Mouse (Mus musculus): Measurements from ENCODE around the gene Apaf1. TPM values are rescaled to one million over a fixed set of nuclear protein-coding genes. Genes with fewer than 3 reads are reported as not detected.

The Apaf1 gene
- polyA plus RNA-seq, 1 experiment from 2014 or later = 32.1 TPM

GRCm38 (mm10) chr10:91031176-91031575 lies 51.4 kb downstream of the Apaf1 start:
- 86% methylated on average over 9 of the region's 9 CpGs for WGBS

GRCm38 (mm10) chr10:91029002-91029539 lies 53.5 kb downstream of the Apaf1 start:
- Histone ChIP-seq H3K4me1 (ENCODE audit: control insufficient read depth, insufficient read depth, low read length) (no peaks in the 10 kb centered on the region), H3K4me3 (ENCODE audit: low read depth, low read length) (no peak overlapping the region), H3K27ac (replicated peaks; ENCODE audit: low read depth, low read length) (no peak overlapping the region), H3K36me3 (replicated peaks; ENCODE audit: control insufficient read depth, insufficient read depth, low read depth, low read length) (no peaks in the 10 kb centered on the region), H3K9ac (replicated peaks; ENCODE audit: low read length) (no peak overlapping the region), H3K9me3 (replicated peaks; ENCODE audit: control insufficient read depth, low read length) (no peaks in the 10 kb centered on the region), H3K4me2 (ENCODE audit: low read depth, low read length) (no peak overlapping the region), H3K27me3 (ENCODE audit: control insufficient read depth, insufficient read depth, low read length) (no peaks in the 10 kb centered on the region)
- ATAC-seq (replicated peaks; ENCODE audit: insufficient number of reproducible peaks, low FRiP score, low TSS enrichment, low read depth) = no peak
- DNase-seq (ENCODE audit: low spot score) = no peak

More at GRCm38 (mm10) chr10:91031176-91031575, 51.4 kb downstream of the Apaf1 start:
- no peak overlapping the region for H3K9ac ChIP-seq (replicated peaks; ENCODE audit: low read length)
- H3K36me3 ChIP-seq (replicated peaks; ENCODE audit: control insufficient read depth, insufficient read depth, low read depth, low read length) = no peaks in the 10 kb centered on the region
- H3K4me1 ChIP-seq (ENCODE audit: control insufficient read depth, insufficient read depth, low read length) = no peaks in the 10 kb centered on the region
- DNase-seq (ENCODE audit: low spot score) (no peak), ATAC-seq (replicated peaks; ENCODE audit: insufficient number of reproducible peaks, low FRiP score, low TSS enrichment, low read depth) (no peak)
- no peak overlapping the region for H3K4me2 ChIP-seq (ENCODE audit: low read depth, low read length)
- H3K9me3 ChIP-seq (replicated peaks; ENCODE audit: control insufficient read depth, low read length) = no peaks in the 10 kb centered on the region
- no peak overlapping the region for H3K27ac ChIP-seq (replicated peaks; ENCODE audit: low read depth, low read length)
- H3K4me3 ChIP-seq (ENCODE audit: low read depth, low read length) = no peak overlapping the region
- no peaks in the 10 kb centered on the region for H3K27me3 ChIP-seq (ENCODE audit: control insufficient read depth, insufficient read depth, low read length)

GRCm38 (mm10) chr10:91027964-91028363 lies 54.6 kb downstream of the Apaf1 start:
- no peak for DNase-seq (ENCODE audit: low spot score)

GRCm38 (mm10) chr10:91027468-91027867 lies 55.1 kb downstream of the Apaf1 start:
- no peak overlapping the region for H3K27ac ChIP-seq (replicated peaks; ENCODE audit: low read depth, low read length)
- 96% methylated on average over 4 of the region's 4 CpGs for WGBS
- ATAC-seq (replicated peaks; ENCODE audit: insufficient number of reproducible peaks, low FRiP score, low TSS enrichment, low read depth) (no peak), DNase-seq (ENCODE audit: low spot score) (no peak)
- H3K9ac ChIP-seq (replicated peaks; ENCODE audit: low read length) = no peak overlapping the region
- no peaks in the 10 kb centered on the region for H3K36me3 ChIP-seq (replicated peaks; ENCODE audit: control insufficient read depth, insufficient read depth, low read depth, low read length)
- no peak overlapping the region for H3K4me3 ChIP-seq (ENCODE audit: low read depth, low read length)
- no peaks in the 10 kb centered on the region for H3K4me1 ChIP-seq (ENCODE audit: control insufficient read depth, insufficient read depth, low read length)
- H3K4me2 ChIP-seq (ENCODE audit: low read depth, low read length) = no peak overlapping the region
- H3K9me3 ChIP-seq (replicated peaks; ENCODE audit: control insufficient read depth, low read length) = no peaks in the 10 kb centered on the region
- H3K27me3 ChIP-seq (ENCODE audit: control insufficient read depth, insufficient read depth, low read length) = no peaks in the 10 kb centered on the region

More at GRCm38 (mm10) chr10:91027964-91028363, 54.6 kb downstream of the Apaf1 start:
- no peak overlapping the region for H3K9ac ChIP-seq (replicated peaks; ENCODE audit: low read length)
- no peak for ATAC-seq (replicated peaks; ENCODE audit: insufficient number of reproducible peaks, low FRiP score, low TSS enrichment, low read depth)
- no peak overlapping the region for H3K4me3 ChIP-seq (ENCODE audit: low read depth, low read length)
- no peaks in the 10 kb centered on the region for H3K36me3 ChIP-seq (replicated peaks; ENCODE audit: control insufficient read depth, insufficient read depth, low read depth, low read length)
- no peaks in the 10 kb centered on the region for H3K9me3 ChIP-seq (replicated peaks; ENCODE audit: control insufficient read depth, low read length)
- H3K27ac ChIP-seq (replicated peaks; ENCODE audit: low read depth, low read length) = no peak overlapping the region
- no peaks in the 10 kb centered on the region for H3K27me3 ChIP-seq (ENCODE audit: control insufficient read depth, insufficient read depth, low read length)
- WGBS = 83% methylated on average over 5 of the region's 5 CpGs
- no peak overlapping the region for H3K4me2 ChIP-seq (ENCODE audit: low read depth, low read length)
- no peaks in the 10 kb centered on the region for H3K4me1 ChIP-seq (ENCODE audit: control insufficient read depth, insufficient read depth, low read length)

GRCm38 (mm10) chr10:91005858-91006538 lies 76.6 kb downstream of the Apaf1 start:
- H3K36me3 ChIP-seq (replicated peaks; ENCODE audit: control insufficient read depth, insufficient read depth, low read depth, low read length) = no peaks in the 10 kb centered on the region
- no peaks in the 10 kb centered on the region for H3K27me3 ChIP-seq (ENCODE audit: control insufficient read depth, insufficient read depth, low read length)
- no peak overlapping the region for H3K9ac ChIP-seq (replicated peaks; ENCODE audit: low read length)
- ATAC-seq (replicated peaks; ENCODE audit: insufficient number of reproducible peaks, low FRiP score, low TSS enrichment, low read depth) (no peak), DNase-seq (ENCODE audit: low spot score) (no peak)
- no peak overlapping the region for H3K4me3 ChIP-seq (ENCODE audit: low read depth, low read length)
- no peaks in the 10 kb centered on the region for H3K4me1 ChIP-seq (ENCODE audit: control insufficient read depth, insufficient read depth, low read length)
- H3K4me2 ChIP-seq (ENCODE audit: low read depth, low read length) = no peak overlapping the region
- 89% methylated on average over 12 of the region's 12 CpGs for WGBS
- H3K9me3 ChIP-seq (replicated peaks; ENCODE audit: control insufficient read depth, low read length) = no peaks in the 10 kb centered on the region
- H3K27ac ChIP-seq (replicated peaks; ENCODE audit: low read depth, low read length) = no peak overlapping the region

GRCm38 (mm10) chr10:91001421-91001820 lies 81.1 kb downstream of the Apaf1 start:
- no peak overlapping the region for H3K4me2 ChIP-seq (ENCODE audit: low read depth, low read length)
- no peaks in the 10 kb centered on the region for H3K36me3 ChIP-seq (replicated peaks; ENCODE audit: control insufficient read depth, insufficient read depth, low read depth, low read length)
- H3K4me3 ChIP-seq (ENCODE audit: low read depth, low read length) = no peak overlapping the region
- no peaks in the 10 kb centered on the region for H3K9me3 ChIP-seq (replicated peaks; ENCODE audit: control insufficient read depth, low read length)
- no peak overlapping the region for H3K9ac ChIP-seq (replicated peaks; ENCODE audit: low read length)
- ATAC-seq (replicated peaks; ENCODE audit: insufficient number of reproducible peaks, low FRiP score, low TSS enrichment, low read depth) (no peak), DNase-seq (ENCODE audit: low spot score) (no peak)
- H3K27ac ChIP-seq (replicated peaks; ENCODE audit: low read depth, low read length) = no peak overlapping the region
- no peaks in the 10 kb centered on the region for H3K27me3 ChIP-seq (ENCODE audit: control insufficient read depth, insufficient read depth, low read length)
- 85% methylated on average over 13 of the region's 13 CpGs for WGBS
- no peaks in the 10 kb centered on the region for H3K4me1 ChIP-seq (ENCODE audit: control insufficient read depth, insufficient read depth, low read length)

GRCm38 (mm10) chr10:90999899-91000298 lies 82.7 kb downstream of the Apaf1 start:
- 94% methylated on average over 5 of the region's 5 CpGs for WGBS
- ATAC-seq (replicated peaks; ENCODE audit: insufficient number of reproducible peaks, low FRiP score, low TSS enrichment, low read depth) = no peak

GRCm38 (mm10) chr10:90993869-90994268 lies 88.7 kb downstream of the Apaf1 start:
- no peaks in the 10 kb centered on the region for H3K27me3 ChIP-seq (ENCODE audit: control insufficient read depth, insufficient read depth, low read length)
- H3K27ac ChIP-seq (replicated peaks; ENCODE audit: low read depth, low read length) = no peak overlapping the region
- ATAC-seq (replicated peaks; ENCODE audit: insufficient number of reproducible peaks, low FRiP score, low TSS enrichment, low read depth) = no peak
- WGBS = 92% methylated on average over 5 of the region's 5 CpGs
- no peak overlapping the region for H3K4me2 ChIP-seq (ENCODE audit: low read depth, low read length)
- H3K4me1 ChIP-seq (ENCODE audit: control insufficient read depth, insufficient read depth, low read length) = no peaks in the 10 kb centered on the region
- H3K4me3 ChIP-seq (ENCODE audit: low read depth, low read length) = no peak overlapping the region
- no peak overlapping the region for H3K9ac ChIP-seq (replicated peaks; ENCODE audit: low read length)
- no peaks in the 10 kb centered on the region for H3K36me3 ChIP-seq (replicated peaks; ENCODE audit: control insufficient read depth, insufficient read depth, low read depth, low read length)
- no peak for DNase-seq (ENCODE audit: low spot score)
- no peaks in the 10 kb centered on the region for H3K9me3 ChIP-seq (replicated peaks; ENCODE audit: control insufficient read depth, low read length)

More at GRCm38 (mm10) chr10:90999899-91000298, 82.7 kb downstream of the Apaf1 start:
- Histone ChIP-seq H3K27me3 (ENCODE audit: control insufficient read depth, insufficient read depth, low read length) (no peaks in the 10 kb centered on the region), H3K36me3 (replicated peaks; ENCODE audit: control insufficient read depth, insufficient read depth, low read depth, low read length) (no peaks in the 10 kb centered on the region), H3K4me3 (ENCODE audit: low read depth, low read length) (no peak overlapping the region), H3K4me1 (ENCODE audit: control insufficient read depth, insufficient read depth, low read length) (no peaks in the 10 kb centered on the region), H3K9ac (replicated peaks; ENCODE audit: low read length) (no peak overlapping the region), H3K27ac (replicated peaks; ENCODE audit: low read depth, low read length) (no peak overlapping the region), H3K9me3 (replicated peaks; ENCODE audit: control insufficient read depth, low read length) (no peaks in the 10 kb centered on the region), H3K4me2 (ENCODE audit: low read depth, low read length) (no peak overlapping the region)
- no peak for DNase-seq (ENCODE audit: low spot score)
